Mouse (Mus musculus): ENCODE data around the gene Fam163b.

Gene Fam163b

GRCm38 (mm10) chr2:27141950-27142693 is at the start of gene Fam163b:
Gene Fam163b (minus strand): TSS chr2:27142491.
- peak; percentile 71 for DNase-seq

GRCm38 (mm10) chr2:27189994-27190393 is 47.7 kb upstream of the Fam163b start:
- DNase-seq, result no peak

- DNase-seq, result no peak
Measured at GRCm38 (mm10) chr2:27187531-27187930, 45.2 kb upstream of the Fam163b start.

GRCm38 (mm10) chr2:27183734-27184133 is 41.4 kb upstream of the Fam163b start:
- peak; percentile 13 for DNase-seq

GRCm38 (mm10) chr2:27181907-27182306 is 39.6 kb upstream of the Fam163b start:
- DNase-seq, result no peak

GRCm38 (mm10) chr2:27179101-27179500 is 36.8 kb upstream of the Fam163b start:
- no peak for DNase-seq

GRCm38 (mm10) chr2:27175696-27176267 is 33.5 kb upstream of the Fam163b start:
- peak; percentile 18 for DNase-seq

- no peak for DNase-seq
Measured at GRCm38 (mm10) chr2:27174242-27174641, 32.0 kb upstream of the Fam163b start.

- DNase-seq, result no peak
Measured at GRCm38 (mm10) chr2:27166999-27167398, 24.7 kb upstream of the Fam163b start.

GRCm38 (mm10) chr2:27166074-27166473 is 23.8 kb upstream of the Fam163b start:
- DNase-seq, result no peak

GRCm38 (mm10) chr2:27164796-27165590 is 22.7 kb upstream of the Fam163b start, which contains the start of gene Dbh:
Gene Dbh (plus strand): TSS chr2:27165233.
- DNase-seq, result no peak

- DNase-seq, result no peak
Measured at GRCm38 (mm10) chr2:27163851-27164250, 21.6 kb upstream of the Fam163b start.

- DNase-seq, result no peak
Measured at GRCm38 (mm10) chr2:27162656-27163055, 20.4 kb upstream of the Fam163b start.

- no peak for DNase-seq
Measured at GRCm38 (mm10) chr2:27161526-27161925, 19.2 kb upstream of the Fam163b start.

- no peak for DNase-seq
Measured at GRCm38 (mm10) chr2:27156596-27156995, 14.3 kb upstream of the Fam163b start.

- DNase-seq, result peak; percentile 77
Measured at GRCm38 (mm10) chr2:27154466-27155185, 12.3 kb upstream of the Fam163b start.

- no peak for DNase-seq
Measured at GRCm38 (mm10) chr2:27149457-27149856, 7.2 kb upstream of the Fam163b start.

- no peak for DNase-seq
Measured at GRCm38 (mm10) chr2:27146840-27147239, 4.5 kb upstream of the Fam163b start.

- DNase-seq, result no peak
Measured at GRCm38 (mm10) chr2:27144957-27145356, 2.7 kb upstream of the Fam163b start.

GRCm38 (mm10) chr2:27138356-27138755 is 3.9 kb downstream of the Fam163b start:
- DNase-seq, result no peak

- no peak for DNase-seq
Measured at GRCm38 (mm10) chr2:27136789-27137188, 5.5 kb downstream of the Fam163b start.

- DNase-seq, result no peak
Measured at GRCm38 (mm10) chr2:27136336-27136735, 6.0 kb downstream of the Fam163b start.

GRCm38 (mm10) chr2:27135935-27136334 is 6.4 kb downstream of the Fam163b start:
- DNase-seq, result no peak

Measured in kidney, postnatal 14 days (tissue).